Mouse (Mus musculus): ENCODE results near the gene Zdhhc5.

DNA sequence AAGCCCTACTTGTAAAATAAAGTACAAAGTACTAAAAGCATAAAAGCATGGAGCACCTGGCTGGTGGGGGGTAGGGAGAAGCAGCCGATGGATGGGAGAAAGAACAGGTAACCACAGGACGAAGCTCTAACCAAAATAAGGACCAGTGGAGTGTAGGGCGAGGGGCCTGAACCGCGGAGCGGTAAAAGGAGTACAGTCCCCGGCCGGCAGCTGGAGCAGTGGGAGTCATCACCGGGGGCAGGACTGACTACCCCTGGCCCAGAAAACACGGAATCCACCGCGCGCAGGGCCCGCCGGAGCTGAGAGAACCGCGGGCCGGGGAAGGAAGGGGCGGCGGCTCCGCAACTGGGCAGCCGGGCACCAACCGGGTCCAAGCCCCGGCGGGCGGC, 564 bp downstream of the Zdhhc5 start:
- TF ChIP-seq POLR2A (IDR thresholded peaks at IDR 0.05; ENCODE audit: borderline replicate concordance, control insufficient read depth, low read depth, low read length) (no peak), CTCF (IDR thresholded peaks at IDR 0.05; ENCODE audit: control insufficient read depth, insufficient read depth, low read length) (no peak)
